Mouse (Mus musculus) thymus, postnatal 0 days (tissue): ENCODE data around the gene Glce. TPM values are rescaled to one million over a fixed set of nuclear protein-coding genes. Genes with fewer than 3 reads are reported as not detected.
A peak's percentile ranks its signal among the peaks of the same experiment; 100 is the strongest.

Source experiments
- DNase-seq: peaks from one replicate; pipeline ENCODE4 v3.0.0-alpha.2; 2015; ENCODE audit warnings: low spot score
- microRNA-seq: library from miRNA; unstranded; fragments of <30 nt; microRNA quantifications from one replicate; pipeline ENCODE4, GENCODE M21; 2016; ENCODE audit warnings: borderline number of aligned reads
- polyA plus RNA-seq: library from polyadenylated mRNA; unstranded; fragments of >200 nt; fragmentation: Nextera tagmentation; extraction: Ambion mirVana; gene quantifications from 2 replicates; pipeline ENCODE4 v1.2.1, GENCODE M21; 2015

The Glce gene
- polyA plus RNA-seq, 1 experiment from 2014 or later, result 7.2 TPM

DNA sequence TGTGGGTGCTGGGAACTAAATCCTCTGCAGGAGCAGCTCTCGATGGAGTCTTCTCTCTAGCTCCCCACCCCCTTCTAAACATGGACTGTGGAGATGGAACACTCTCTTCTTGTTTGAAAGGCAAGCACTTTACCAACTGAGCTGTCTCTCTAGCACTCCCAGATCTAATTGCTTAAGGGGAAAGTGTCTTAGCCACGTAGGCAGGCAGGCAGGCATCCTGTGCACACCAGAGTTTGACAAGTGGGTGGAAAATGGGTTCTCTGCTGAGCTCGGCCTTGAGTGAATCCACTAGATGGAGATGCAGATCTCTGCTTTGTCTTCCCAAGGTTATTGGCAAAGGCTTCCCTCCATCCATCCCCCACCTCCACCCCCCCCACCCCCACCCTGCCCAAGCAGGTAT, 94.4 kb downstream of the Glce start:
- DNase-seq, result no peak

DNA sequence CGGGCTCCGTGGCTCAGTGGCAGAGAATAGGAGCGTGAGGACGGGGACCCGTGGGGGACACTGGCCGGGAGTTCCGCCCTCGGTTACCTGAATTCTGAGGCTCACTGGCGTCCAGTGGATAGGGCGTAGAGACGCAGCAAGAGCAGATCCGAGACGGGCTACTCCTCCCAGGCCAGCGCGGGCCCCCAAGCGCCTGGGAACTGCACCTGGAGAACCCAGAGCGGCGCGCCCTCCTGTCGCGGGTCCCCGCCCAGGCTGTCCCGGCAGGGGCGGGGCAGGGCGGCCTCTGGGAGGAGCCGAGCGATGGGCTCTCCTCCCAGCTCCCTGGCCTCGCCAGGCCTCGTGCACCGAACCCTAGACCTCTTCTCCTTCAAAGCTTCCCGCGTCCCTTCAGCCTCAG, 95.9 kb downstream of the Glce start, which contains the start of gene Paqr5:
Paqr5 (minus strand) TSS at position 257 of the 400 bp plus-strand sequence.
- peak; percentile 60 for DNase-seq

DNA sequence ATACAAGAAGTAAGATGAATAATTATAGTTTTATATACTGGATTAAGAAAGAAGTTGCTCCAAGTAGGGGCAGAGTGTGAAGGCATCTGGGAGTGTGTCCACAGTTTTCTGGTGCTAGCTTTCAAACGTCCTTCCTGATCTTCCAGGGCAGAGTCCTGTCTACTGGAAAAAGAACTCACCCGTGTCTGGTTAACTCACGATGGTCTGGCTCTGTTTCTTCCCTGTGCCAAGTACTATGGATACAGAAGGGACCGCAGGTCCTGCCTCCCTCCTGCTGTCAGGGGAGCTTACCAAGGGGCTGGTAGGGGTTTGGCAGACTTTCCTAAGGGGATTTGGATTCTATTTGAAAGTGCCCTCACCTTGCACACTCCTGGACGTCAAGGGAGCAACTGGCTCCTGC, 97.4 kb downstream of the Glce start:
- DNase-seq, result no peak

GRCm38 (mm10) chr9:62023879-62024278, 98.6 kb downstream of the Glce start:
- no peak for DNase-seq

GRCm38 (mm10) chr9:62022961-62023680, 99.3 kb downstream of the Glce start:
- DNase-seq, result no peak

- DNase-seq, result no peak
These were observed 100.8 kb downstream of the Glce start for GRCm38 (mm10) chr9:62021583-62022120.

GRCm38 (mm10) chr9:62020259-62020658, 102.2 kb downstream of the Glce start:
- DNase-seq, result peak; percentile 18

DNA sequence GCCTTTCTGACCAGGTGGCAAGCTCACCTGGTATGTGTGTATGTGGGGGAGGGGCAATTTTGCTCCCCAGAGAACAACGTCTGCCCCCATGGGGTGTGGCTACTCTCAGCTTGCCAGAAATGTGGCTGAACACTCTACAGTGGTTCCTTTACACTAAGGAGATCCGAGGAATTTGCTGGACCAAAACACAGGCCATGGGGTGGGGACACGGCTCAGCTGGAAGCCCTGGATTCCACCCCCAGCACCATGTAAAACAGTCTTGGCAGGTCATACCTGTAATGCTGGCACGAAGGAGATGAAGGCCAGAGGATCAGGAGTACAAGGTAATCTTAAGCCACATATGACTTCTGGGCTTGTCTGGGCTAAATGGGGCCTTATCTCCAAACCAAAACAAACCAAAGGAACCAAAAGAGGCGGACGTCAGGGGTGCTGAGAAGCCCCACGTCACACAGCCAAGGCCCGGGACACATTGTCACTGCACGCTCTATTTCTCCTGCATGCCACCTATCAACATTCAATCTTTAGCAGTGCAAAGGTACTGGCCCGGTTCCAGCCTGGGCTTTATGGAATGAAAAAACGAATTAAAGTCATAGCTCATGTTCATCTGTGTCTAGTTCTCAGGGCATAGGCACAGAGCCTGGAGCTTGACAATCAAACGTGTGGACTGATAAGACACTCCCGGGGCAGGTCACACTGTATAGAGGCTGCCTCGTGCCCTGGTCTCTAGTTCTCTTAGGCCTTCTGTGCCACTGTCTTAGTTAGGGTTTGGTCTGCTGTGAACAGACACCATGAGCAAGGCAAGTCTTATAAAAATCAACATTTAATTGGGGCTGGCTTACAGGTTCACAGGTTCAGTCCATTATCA, 104.0 kb downstream of the Glce start:
- DNase-seq, result no peak

- no peak for DNase-seq
These were observed 105.1 kb downstream of the Glce start for GRCm38 (mm10) chr9:62017329-62017728.

DNA sequence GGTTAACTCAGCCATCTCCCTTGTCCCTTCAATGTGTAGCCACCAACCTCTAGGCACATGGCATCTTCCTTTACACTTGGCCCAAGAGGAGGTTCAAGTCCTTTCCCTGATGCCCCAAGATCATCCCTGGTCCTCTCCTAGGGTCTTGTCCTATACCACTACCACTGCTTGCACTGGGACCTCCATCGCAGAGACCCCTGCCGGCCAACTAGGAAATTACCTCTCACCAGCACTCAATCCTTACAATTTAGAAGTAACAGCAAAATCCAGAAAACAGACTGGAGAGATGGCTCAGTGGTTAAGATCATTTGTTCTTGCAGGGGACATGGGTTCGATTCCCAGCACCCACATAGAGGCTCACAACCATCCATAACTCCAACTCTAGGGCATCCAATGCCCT, 107.0 kb downstream of the Glce start:
- no peak for DNase-seq

DNA sequence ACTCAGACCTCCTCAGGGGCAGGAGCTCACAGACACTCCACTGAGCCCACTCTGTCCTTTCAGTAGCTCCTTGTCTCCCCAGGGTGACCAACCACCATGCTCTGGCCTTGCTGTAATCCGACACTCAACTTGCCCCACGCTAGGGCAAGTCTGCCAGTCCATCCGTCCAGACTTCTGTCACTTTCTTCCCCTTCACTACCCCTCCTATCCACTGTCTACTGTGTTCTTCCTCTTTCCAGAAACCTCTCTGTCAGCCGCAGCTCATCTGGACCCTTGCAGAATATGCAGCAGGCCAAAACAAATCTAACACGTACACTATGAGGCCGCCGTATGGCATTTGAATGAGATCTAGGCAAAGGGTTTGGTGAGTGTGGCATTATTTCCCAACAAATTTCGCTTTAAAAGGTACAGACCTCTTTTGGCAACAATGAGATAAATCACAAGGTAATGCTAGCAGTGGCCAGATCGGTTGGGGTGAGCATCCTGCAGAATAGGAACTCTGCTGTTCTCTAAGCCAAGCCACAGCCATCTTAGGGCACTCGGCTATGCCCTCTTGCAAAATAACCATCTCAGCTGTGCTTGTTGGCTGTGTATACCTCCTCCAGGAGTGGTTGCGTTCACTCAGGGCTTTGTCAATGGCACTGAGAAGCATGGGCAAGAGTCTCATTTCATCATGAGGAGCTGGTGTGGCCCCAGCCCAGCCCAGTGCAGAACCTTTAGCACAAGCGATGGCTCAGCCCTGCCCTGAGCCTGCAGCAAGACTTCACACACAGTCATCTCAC, 108.9 kb downstream of the Glce start:
- no peak for DNase-seq

DNA sequence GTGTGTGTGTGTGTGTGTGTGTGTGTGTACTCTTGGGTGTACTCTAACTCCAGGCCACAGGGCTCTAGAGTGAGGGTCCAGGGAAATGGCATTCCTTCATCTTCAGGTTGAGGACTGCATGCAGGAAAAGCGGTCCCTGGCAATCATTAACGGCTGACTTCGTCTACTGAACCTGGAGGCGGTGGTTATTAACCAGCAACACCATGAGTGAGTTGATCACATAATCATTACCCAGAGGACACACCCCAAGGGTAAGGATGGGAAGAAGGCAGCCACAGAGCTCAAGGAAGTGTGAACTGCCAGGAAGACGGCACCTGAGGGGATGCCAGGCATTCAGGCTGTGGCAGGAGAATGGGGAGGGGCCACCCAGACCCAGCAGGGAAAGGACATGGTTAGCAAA, 114.1 kb downstream of the Glce start:
- DNase-seq, result no peak

Small RNAs within 50 kb of the gene (microRNA-seq; reads per million reads assigned to microRNA genes)
- gene Mir5133, result 3.3 reads per million

Other genes with a start within 250 kb of the Glce start
- 2,029 and 2,097 TPM in 2 replicates for gene Rplp1, start 208.1 kb downstream of the Glce start, polyA plus RNA-seq
- 106 and 107 TPM in 2 replicates for gene Kif23, start 175.9 kb downstream of the Glce start, polyA plus RNA-seq
- 3.0 and 3.1 TPM in 2 replicates for gene Paqr5, start 95.8 kb downstream of the Glce start, polyA plus RNA-seq
- not detected in 2 replicates for gene Spesp1, start 159.6 kb upstream of the Glce start, polyA plus RNA-seq
- 150 and 161 TPM in 2 replicates for gene Anp32a, start 218.6 kb upstream of the Glce start, polyA plus RNA-seq